Mouse (Mus musculus): ENCODE measurements around the gene Tab1. TPM values are rescaled to one million over a fixed set of nuclear protein-coding genes. Genes with fewer than 3 reads are reported as not detected.

The Tab1 gene
- polyA plus RNA-seq, 1 experiment from 2014 or later, result 33.1 TPM

GRCm38 (mm10) chr15:80100196-80100595, 32.7 kb upstream of the Tab1 start:
- Histone ChIP-seq H3K9ac (ENCODE audit: low read length) (no peak overlapping the region), H3K36me3 (ENCODE audit: control insufficient read depth, insufficient read depth, low read length) (no peaks in the 10 kb centered on the region), H3K27ac (ENCODE audit: low read depth, low read length) (no peak overlapping the region), H3K4me1 (ENCODE audit: control insufficient read depth, insufficient read depth, low read length) (peaks cover 9% of the 10 kb centered on the region), H3K4me2 (ENCODE audit: low read length) (no peak overlapping the region), H3K9me3 (replicated peaks; ENCODE audit: control insufficient read depth, low read length) (no peaks in the 10 kb centered on the region), H3K4me3 (ENCODE audit: low read depth, low read length) (no peak overlapping the region), H3K27me3 (replicated peaks; ENCODE audit: control insufficient read depth, insufficient read depth, low read length) (no peaks in the 10 kb centered on the region)
- no peak for ATAC-seq
- DNase-seq (ENCODE audit: low spot score), result no peak
- 87% methylated on average over 3 of the region's 3 CpGs for WGBS

- Histone ChIP-seq H3K4me2 (ENCODE audit: low read length) (no peak overlapping the region), H3K9ac (ENCODE audit: low read length) (no peak overlapping the region), H3K4me1 (ENCODE audit: control insufficient read depth, insufficient read depth, low read length) (peaks cover 9% of the 10 kb centered on the region), H3K27ac (ENCODE audit: low read depth, low read length) (0 out of 2 replicates have a peak overlapping the region, but pooled peaks have one; percentile 48), H3K9me3 (replicated peaks; ENCODE audit: control insufficient read depth, low read length) (no peaks in the 10 kb centered on the region), H3K36me3 (ENCODE audit: control insufficient read depth, insufficient read depth, low read length) (no peaks in the 10 kb centered on the region), H3K4me3 (ENCODE audit: low read depth, low read length) (no peak overlapping the region), H3K27me3 (replicated peaks; ENCODE audit: control insufficient read depth, insufficient read depth, low read length) (no peaks in the 10 kb centered on the region)
- peak; percentile 44 for DNase-seq (ENCODE audit: low spot score)
- WGBS, result 80% methylated on average over 10 of the region's 10 CpGs
- no peak for ATAC-seq
These were observed 32.1 kb upstream of the Tab1 start for GRCm38 (mm10) chr15:80100871-80101270.

- H3K4me2 ChIP-seq (ENCODE audit: low read length), result no peak overlapping the region
- ATAC-seq (no peak), DNase-seq (ENCODE audit: low spot score) (no peak)
- 0 out of 2 replicates have a peak overlapping the region, but pooled peaks have one; percentile 48 for H3K27ac ChIP-seq (ENCODE audit: low read depth, low read length)
- no peak overlapping the region for H3K9ac ChIP-seq (ENCODE audit: low read length)
- 89% methylated on average over 6 of the region's 6 CpGs for WGBS
- H3K4me3 ChIP-seq (ENCODE audit: low read depth, low read length), result no peak overlapping the region
- H3K4me1 ChIP-seq (ENCODE audit: control insufficient read depth, insufficient read depth, low read length), result peaks cover 9% of the 10 kb centered on the region
- no peaks in the 10 kb centered on the region for H3K27me3 ChIP-seq (replicated peaks; ENCODE audit: control insufficient read depth, insufficient read depth, low read length)
- H3K36me3 ChIP-seq (ENCODE audit: control insufficient read depth, insufficient read depth, low read length), result no peaks in the 10 kb centered on the region
- no peaks in the 10 kb centered on the region for H3K9me3 ChIP-seq (replicated peaks; ENCODE audit: control insufficient read depth, low read length)
These were observed 31.4 kb upstream of the Tab1 start for GRCm38 (mm10) chr15:80101503-80101902.

GRCm38 (mm10) chr15:80102495-80102894, 30.4 kb upstream of the Tab1 start:
- DNase-seq (ENCODE audit: low spot score), result no peak

GRCm38 (mm10) chr15:80105490-80106410, 27.2 kb upstream of the Tab1 start:
- Histone ChIP-seq H3K9ac (ENCODE audit: low read length) (no peak overlapping the region), H3K4me1 (ENCODE audit: control insufficient read depth, insufficient read depth, low read length) (peaks cover 1% of the 10 kb centered on the region; the same call in 1 of the 2 replicates), H3K36me3 (ENCODE audit: control insufficient read depth, insufficient read depth, low read length) (no peaks in the 10 kb centered on the region), H3K27ac (ENCODE audit: low read depth, low read length) (no peak overlapping the region), H3K4me2 (ENCODE audit: low read length) (no peak overlapping the region), H3K9me3 (replicated peaks; ENCODE audit: control insufficient read depth, low read length) (no peaks in the 10 kb centered on the region), H3K4me3 (ENCODE audit: low read depth, low read length) (no peak overlapping the region), H3K27me3 (replicated peaks; ENCODE audit: control insufficient read depth, insufficient read depth, low read length) (no peaks in the 10 kb centered on the region)
- DNase-seq (ENCODE audit: low spot score) (no peak), ATAC-seq (no peak)
- 76% methylated on average over 12 of the region's 12 CpGs for WGBS

More at GRCm38 (mm10) chr15:80102495-80102894, 30.4 kb upstream of the Tab1 start:
- H3K4me3 ChIP-seq (ENCODE audit: low read depth, low read length), result no peak overlapping the region
- no peak overlapping the region for H3K9ac ChIP-seq (ENCODE audit: low read length)
- ATAC-seq, result no peak
- H3K36me3 ChIP-seq (ENCODE audit: control insufficient read depth, insufficient read depth, low read length), result no peaks in the 10 kb centered on the region
- H3K9me3 ChIP-seq (replicated peaks; ENCODE audit: control insufficient read depth, low read length), result no peaks in the 10 kb centered on the region
- H3K27me3 ChIP-seq (replicated peaks; ENCODE audit: control insufficient read depth, insufficient read depth, low read length), result no peaks in the 10 kb centered on the region
- no peak overlapping the region for H3K4me2 ChIP-seq (ENCODE audit: low read length)
- 94% methylated on average over 6 of the region's 6 CpGs for WGBS
- no peak overlapping the region for H3K27ac ChIP-seq (ENCODE audit: low read depth, low read length)
- H3K4me1 ChIP-seq (ENCODE audit: control insufficient read depth, insufficient read depth, low read length), result peaks cover 3% of the 10 kb centered on the region; the same call in 1 of the 2 replicates

GRCm38 (mm10) chr15:80107143-80107542, 25.8 kb upstream of the Tab1 start:
- no peak for ATAC-seq
- H3K27ac ChIP-seq (ENCODE audit: low read depth, low read length), result no peak overlapping the region
- H3K4me1 ChIP-seq (ENCODE audit: control insufficient read depth, insufficient read depth, low read length), result no peaks in the 10 kb centered on the region
- H3K36me3 ChIP-seq (ENCODE audit: control insufficient read depth, insufficient read depth, low read length), result peaks cover 8% of the 10 kb centered on the region
- no peak overlapping the region for H3K4me3 ChIP-seq (ENCODE audit: low read depth, low read length)
- no peaks in the 10 kb centered on the region for H3K27me3 ChIP-seq (replicated peaks; ENCODE audit: control insufficient read depth, insufficient read depth, low read length)
- no peak for DNase-seq (ENCODE audit: low spot score)
- no peaks in the 10 kb centered on the region for H3K9me3 ChIP-seq (replicated peaks; ENCODE audit: control insufficient read depth, low read length)
- H3K9ac ChIP-seq (ENCODE audit: low read length), result no peak overlapping the region
- H3K4me2 ChIP-seq (ENCODE audit: low read length), result no peak overlapping the region
- WGBS, result 97% methylated on average over 8 of the region's 8 CpGs

- Histone ChIP-seq H3K27me3 (replicated peaks; ENCODE audit: control insufficient read depth, insufficient read depth, low read length) (no peaks in the 10 kb centered on the region), H3K9me3 (replicated peaks; ENCODE audit: control insufficient read depth, low read length) (no peaks in the 10 kb centered on the region), H3K4me3 (ENCODE audit: low read depth, low read length) (no peak overlapping the region), H3K36me3 (ENCODE audit: control insufficient read depth, insufficient read depth, low read length) (peaks cover 8% of the 10 kb centered on the region), H3K27ac (ENCODE audit: low read depth, low read length) (no peak overlapping the region), H3K4me1 (ENCODE audit: control insufficient read depth, insufficient read depth, low read length) (no peaks in the 10 kb centered on the region), H3K4me2 (ENCODE audit: low read length) (no peak overlapping the region), H3K9ac (ENCODE audit: low read length) (no peak overlapping the region)
- no peak for DNase-seq (ENCODE audit: low spot score)
- 86% methylated on average over 3 of the region's 3 CpGs for WGBS
- ATAC-seq, result no peak
These were observed 25.4 kb upstream of the Tab1 start for GRCm38 (mm10) chr15:80107575-80107974.

- Histone ChIP-seq H3K27ac (ENCODE audit: low read depth, low read length) (no peak overlapping the region), H3K4me1 (ENCODE audit: control insufficient read depth, insufficient read depth, low read length) (no peaks in the 10 kb centered on the region), H3K9ac (ENCODE audit: low read length) (no peak overlapping the region), H3K4me3 (ENCODE audit: low read depth, low read length) (no peak overlapping the region), H3K4me2 (ENCODE audit: low read length) (no peak overlapping the region), H3K36me3 (ENCODE audit: control insufficient read depth, insufficient read depth, low read length) (peaks cover 12% of the 10 kb centered on the region), H3K9me3 (replicated peaks; ENCODE audit: control insufficient read depth, low read length) (no peaks in the 10 kb centered on the region), H3K27me3 (replicated peaks; ENCODE audit: control insufficient read depth, insufficient read depth, low read length) (no peaks in the 10 kb centered on the region)
- WGBS, result 88% methylated on average over 12 of the region's 12 CpGs
- DNase-seq (ENCODE audit: low spot score) (no peak), ATAC-seq (no peak)
These were observed 21.5 kb upstream of the Tab1 start for GRCm38 (mm10) chr15:80111436-80111835.

GRCm38 (mm10) chr15:80112499-80112898, 20.4 kb upstream of the Tab1 start:
- no peaks in the 10 kb centered on the region for H3K9me3 ChIP-seq (replicated peaks; ENCODE audit: control insufficient read depth, low read length)
- no peak overlapping the region for H3K27ac ChIP-seq (ENCODE audit: low read depth, low read length)
- no peak overlapping the region for H3K9ac ChIP-seq (ENCODE audit: low read length)
- no peak overlapping the region for H3K4me2 ChIP-seq (ENCODE audit: low read length)
- DNase-seq (ENCODE audit: low spot score), result no peak
- ATAC-seq, result no peak
- H3K4me1 ChIP-seq (ENCODE audit: control insufficient read depth, insufficient read depth, low read length), result no peaks in the 10 kb centered on the region
- H3K27me3 ChIP-seq (replicated peaks; ENCODE audit: control insufficient read depth, insufficient read depth, low read length), result no peaks in the 10 kb centered on the region
- H3K4me3 ChIP-seq (ENCODE audit: low read depth, low read length), result no peak overlapping the region
- 50% methylated on average over 2 of the region's 2 CpGs for WGBS
- H3K36me3 ChIP-seq (ENCODE audit: control insufficient read depth, insufficient read depth, low read length), result peaks cover 12% of the 10 kb centered on the region

Data from forebrain, embryonic 14.5 days (tissue).